Mouse (Mus musculus) ovary, postnatal 10 days (tissue): ENCODE data around the gene Gng8.
A peak's percentile ranks its signal among the peaks of the same experiment; 100 is the strongest.

Source experiments
- DNase-seq: peaks from one replicate; pipeline ENCODE4 v3.0.0; 2022; ENCODE audit warnings: low spot score

The Gng8 gene

GRCm38 (mm10) chr7:16876006-16876405 is 15.6 kb upstream of the Gng8 start:
- DNase-seq: no peak

- DNase-seq: no peak
Observed at GRCm38 (mm10) chr7:16876608-16877007, 15.0 kb upstream of the Gng8 start.

GRCm38 (mm10) chr7:16877717-16878116 is 13.9 kb upstream of the Gng8 start:
- no peak for DNase-seq

- DNase-seq: no peak
Observed at GRCm38 (mm10) chr7:16879796-16880547, 11.6 kb upstream of the Gng8 start.

- DNase-seq: no peak
Observed at GRCm38 (mm10) chr7:16880615-16881014, 11.0 kb upstream of the Gng8 start.

- no peak for DNase-seq
Observed at GRCm38 (mm10) chr7:16883162-16883561, 8.4 kb upstream of the Gng8 start.

- no peak for DNase-seq
Observed at GRCm38 (mm10) chr7:16884334-16884733, 7.3 kb upstream of the Gng8 start.

GRCm38 (mm10) chr7:16885271-16885776 is 6.3 kb upstream of the Gng8 start:
- DNase-seq: no peak

GRCm38 (mm10) chr7:16885905-16886304 is 5.7 kb upstream of the Gng8 start:
- no peak for DNase-seq

GRCm38 (mm10) chr7:16890536-16890935 is 1.1 kb upstream of the Gng8 start:
- DNase-seq: no peak

GRCm38 (mm10) chr7:16890944-16891343 is 642 bp upstream of the Gng8 start:
- DNase-seq: peak; percentile 57

- DNase-seq: no peak
Observed at GRCm38 (mm10) chr7:16892352-16892730, 755 bp downstream of the Gng8 start.

GRCm38 (mm10) chr7:16893612-16894011 is 2.0 kb downstream of the Gng8 start:
- no peak for DNase-seq

- no peak for DNase-seq
Observed at GRCm38 (mm10) chr7:16894279-16894678, 2.7 kb downstream of the Gng8 start.

GRCm38 (mm10) chr7:16895000-16895399 is 3.4 kb downstream of the Gng8 start:
- no peak for DNase-seq

- no peak for DNase-seq
Observed at GRCm38 (mm10) chr7:16895511-16895910, 3.9 kb downstream of the Gng8 start.

GRCm38 (mm10) chr7:16900526-16900925 is 8.9 kb downstream of the Gng8 start:
- DNase-seq: no peak

GRCm38 (mm10) chr7:16903439-16903955 is 11.9 kb downstream of the Gng8 start:
- DNase-seq: no peak

- no peak for DNase-seq
Observed at GRCm38 (mm10) chr7:16904120-16904675, 12.6 kb downstream of the Gng8 start.

- DNase-seq: no peak
Observed at GRCm38 (mm10) chr7:16905491-16906021, 14.0 kb downstream of the Gng8 start.

- no peak for DNase-seq
Observed at GRCm38 (mm10) chr7:16906281-16906680, 14.7 kb downstream of the Gng8 start, which contains the start of gene Ptgir. Gene Ptgir (plus strand): TSS chr7:16906490.

GRCm38 (mm10) chr7:16906889-16907559 is 15.4 kb downstream of the Gng8 start:
- DNase-seq: no peak

GRCm38 (mm10) chr7:16907842-16908241 is 16.3 kb downstream of the Gng8 start:
- DNase-seq: no peak
